Mouse (Mus musculus) monocyte, adult 2 months (primary cell): ENCODE measurements around the gene Siah3.
"Not testable (repeated sequence)": the region's sequence is repeated elsewhere in the genome, so short reads cannot be mapped to it uniquely, and the experiment has no call there.

Experiments
- DNase-seq, 2 experiments: peaks; one replicate each; pipeline ENCODE4 v3.0.0; 2022; ENCODE audit warnings: low spot score in 2 of 2, low read depth in 1 of 2

Siah3 gene

GRCm38 (mm10) chr14:75455743-75456421, at the start of gene Siah3:
Gene Siah3, plus strand, starts transcription at chr14:75455982.
- no peak for DNase-seq

- DNase-seq: no peak
These were observed 46.0 kb upstream of the Siah3 start for GRCm38 (mm10) chr14:75409772-75410171.

GRCm38 (mm10) chr14:75410392-75410791, 45.4 kb upstream of the Siah3 start:
- DNase-seq: no peak

- DNase-seq: no peak
These were observed 37.1 kb upstream of the Siah3 start for GRCm38 (mm10) chr14:75418721-75419120.

- DNase-seq: no peak
These were observed 35.9 kb upstream of the Siah3 start for GRCm38 (mm10) chr14:75419876-75420275.

- DNase-seq: no peak
These were observed 35.0 kb upstream of the Siah3 start for GRCm38 (mm10) chr14:75420811-75421210.

- no peak for DNase-seq
These were observed 24.5 kb upstream of the Siah3 start for GRCm38 (mm10) chr14:75431173-75431786.

GRCm38 (mm10) chr14:75432850-75433249, 22.9 kb upstream of the Siah3 start:
- no peak for DNase-seq

- no peak for DNase-seq
These were observed 21.2 kb upstream of the Siah3 start for GRCm38 (mm10) chr14:75434576-75434975.

- no peak for DNase-seq
These were observed 11.2 kb upstream of the Siah3 start for GRCm38 (mm10) chr14:75444486-75445105.

GRCm38 (mm10) chr14:75445281-75445947, 10.4 kb upstream of the Siah3 start:
- DNase-seq: peak in 1 of 2 experiments; percentile 30

GRCm38 (mm10) chr14:75445948-75446281, 9.9 kb upstream of the Siah3 start:
- no peak for DNase-seq

GRCm38 (mm10) chr14:75446314-75446713, 9.5 kb upstream of the Siah3 start:
- DNase-seq: not testable (repeated sequence)

GRCm38 (mm10) chr14:75453906-75454305, 1.9 kb upstream of the Siah3 start:
- DNase-seq: no peak

- DNase-seq: no peak
These were observed 1.1 kb upstream of the Siah3 start for GRCm38 (mm10) chr14:75454716-75455115.

- DNase-seq: no peak
These were observed 430 bp upstream of the Siah3 start for GRCm38 (mm10) chr14:75455361-75455742.

- no peak for DNase-seq
These were observed 873 bp downstream of the Siah3 start for GRCm38 (mm10) chr14:75456489-75457220.

GRCm38 (mm10) chr14:75457221-75457600, 1.4 kb downstream of the Siah3 start:
- DNase-seq: no peak

GRCm38 (mm10) chr14:75459431-75459830, 3.6 kb downstream of the Siah3 start:
- DNase-seq: no peak

GRCm38 (mm10) chr14:75459991-75460390, 4.2 kb downstream of the Siah3 start:
- no peak for DNase-seq

- DNase-seq: no peak
These were observed 4.7 kb downstream of the Siah3 start for GRCm38 (mm10) chr14:75460436-75460835.
